Comparison of ENCODE assay signal across 38 mouse cellular contexts in the genomic region with DNA sequence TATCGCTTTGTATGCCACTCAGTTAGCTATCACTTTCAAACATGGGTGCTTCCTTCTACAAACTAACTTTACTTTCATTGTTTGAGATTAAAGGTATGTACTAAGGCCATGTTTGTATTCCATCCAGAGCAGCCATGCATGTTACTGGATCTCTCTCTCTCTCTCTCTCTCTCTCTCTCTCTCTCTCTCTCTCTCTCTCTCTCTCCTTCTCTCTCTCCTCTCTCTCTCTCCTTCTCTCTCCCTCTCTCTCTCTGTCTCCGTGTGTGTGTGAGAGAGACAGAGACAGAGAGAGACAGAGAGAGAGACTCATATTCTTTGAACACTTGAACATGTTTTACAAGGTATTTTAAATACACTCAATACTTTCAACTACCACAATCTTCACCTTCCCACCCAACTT. TPM values are rescaled to one million over a fixed set of nuclear protein-coding genes. Genes with fewer than 3 reads are reported as not detected.
"Had no signal": no experiment of that assay in that cellular context is flagged by ENCODE, and none has a peak within 500 bp of the region (broad histone marks: within the 10 kb centered on the region; RNA-seq: fewer than 3 reads in every experiment).

No protein-coding gene starts in this region.

- H3K4me1 ChIP-seq: limb, embryonic 12.5 days; limb, embryonic 15.5 days; liver, embryonic 12.5 days; liver, embryonic 13.5 days; liver, embryonic 15.5 days; lung, embryonic 15.5 days; megakaryocyte, embryonic 14.5 days; midbrain, embryonic 10.5 days; midbrain, embryonic 12.5 days; midbrain, embryonic 13.5 days; midbrain, embryonic 15.5 days; neural tube, embryonic 12.5 days had no signal

- H3K36me3 ChIP-seq: limb, embryonic 10.5 days; limb, embryonic 12.5 days; limb, embryonic 13.5 days; limb, embryonic 15.5 days; liver, embryonic 12.5 days; liver, embryonic 13.5 days; liver, embryonic 15.5 days; lung, embryonic 15.5 days; midbrain, embryonic 10.5 days; midbrain, embryonic 12.5 days; midbrain, embryonic 13.5 days; midbrain, embryonic 15.5 days; neural tube, embryonic 12.5 days had no signal

- H3K27me3 ChIP-seq: limb, embryonic 12.5 days; limb, embryonic 13.5 days; limb, embryonic 15.5 days; liver, embryonic 12.5 days; liver, embryonic 13.5 days; liver, embryonic 15.5 days; lung, embryonic 15.5 days; midbrain, embryonic 12.5 days; midbrain, embryonic 13.5 days; midbrain, embryonic 15.5 days; neural tube, embryonic 12.5 days had no signal

- H3K4me3 ChIP-seq: limb, embryonic 10.5 days; limb, embryonic 12.5 days; limb, embryonic 13.5 days; limb, embryonic 15.5 days; liver, embryonic 12.5 days; liver, embryonic 13.5 days; liver, embryonic 15.5 days; lung, embryonic 15.5 days; megakaryocyte, embryonic 14.5 days; midbrain, embryonic 10.5 days; midbrain, embryonic 12.5 days; midbrain, embryonic 13.5 days; midbrain, embryonic 15.5 days; myocyte; neural tube, embryonic 12.5 days had no signal

- DNase-seq: left cerebral cortex, postnatal 4 days; liver; liver, embryonic 13.5 days; liver, postnatal 0 days; lung, adult 18-20 months; lung, adult 2 months; lung, embryonic 14.5 days; lung, postnatal 10 days; lung, postnatal 14 days; lung, postnatal 36 days; lung, postnatal 4 days; midbrain, embryonic 14.5 days had no signal

- H3K4me2 ChIP-seq: limb, embryonic 12.5 days; limb, embryonic 13.5 days; limb, embryonic 15.5 days; liver, embryonic 11.5 days; liver, embryonic 12.5 days; liver, embryonic 13.5 days; liver, embryonic 15.5 days; lung, embryonic 14.5 days; lung, embryonic 15.5 days; midbrain, embryonic 11.5 days; midbrain, embryonic 12.5 days; midbrain, embryonic 13.5 days; midbrain, embryonic 15.5 days; neural tube, embryonic 12.5 days had no signal

- H3K9me3 ChIP-seq: limb, embryonic 15.5 days; liver, embryonic 12.5 days; liver, embryonic 13.5 days; liver, embryonic 15.5 days; lung, embryonic 15.5 days; midbrain, embryonic 10.5 days; midbrain, embryonic 12.5 days; midbrain, embryonic 15.5 days; neural tube, embryonic 12.5 days had no signal

- H3K27ac ChIP-seq: limb, embryonic 10.5 days; limb, embryonic 12.5 days; limb, embryonic 13.5 days; limb, embryonic 15.5 days; liver, embryonic 12.5 days; liver, embryonic 13.5 days; liver, embryonic 14.5 days; liver, embryonic 15.5 days; lung, embryonic 15.5 days; macrophage; midbrain, embryonic 10.5 days; midbrain, embryonic 12.5 days; midbrain, embryonic 13.5 days; midbrain, embryonic 15.5 days; neural tube, embryonic 12.5 days had no signal

- ATAC-seq: liver, embryonic 12.5 days; liver, postnatal 0 days; lung, postnatal 0 days; midbrain, embryonic 13.5 days; midbrain, embryonic 15.5 days; midbrain, embryonic 16.5 days had no signal

- H3K9ac ChIP-seq: limb, embryonic 12.5 days; limb, embryonic 13.5 days; limb, embryonic 15.5 days; liver, embryonic 12.5 days; liver, embryonic 13.5 days; liver, embryonic 14.5 days; liver, embryonic 15.5 days; liver, postnatal 0 days; lung, embryonic 14.5 days; lung, embryonic 15.5 days; midbrain, embryonic 12.5 days; midbrain, embryonic 13.5 days; midbrain, embryonic 15.5 days; neural tube, embryonic 12.5 days had no signal

RNA-seq across cellular contexts. Expression of a gene that starts 50.2 kb away (rescaled TPM):
- polyA plus RNA-seq: limb, embryonic 10.5 days; limb, embryonic 11.5 days; limb, embryonic 12.5 days; limb, embryonic 13.5 days; limb, embryonic 14.5 days; limb, embryonic 15.5 days; liver, adult 2 months; liver, embryonic 11.5 days; liver, embryonic 12.5 days; liver, embryonic 13.5 days; liver, embryonic 14.5 days; liver, embryonic 15.5 days; liver, embryonic 16.5 days; liver, postnatal 0 days; lung, adult 2 months; lung, embryonic 14.5 days; lung, embryonic 15.5 days; lung, embryonic 16.5 days; lung, postnatal 0 days; macrophage; midbrain, embryonic 12.5 days; midbrain, embryonic 13.5 days; midbrain, embryonic 15.5 days; midbrain, embryonic 16.5 days; midbrain, postnatal 0 days; myocyte had no signal
